Mouse (Mus musculus): ENCODE results near the gene Amy2a4.
"Not testable (repeated sequence)": the region's sequence is repeated elsewhere in the genome, so short reads cannot be mapped to it uniquely, and the experiment has no call there.

DNA sequence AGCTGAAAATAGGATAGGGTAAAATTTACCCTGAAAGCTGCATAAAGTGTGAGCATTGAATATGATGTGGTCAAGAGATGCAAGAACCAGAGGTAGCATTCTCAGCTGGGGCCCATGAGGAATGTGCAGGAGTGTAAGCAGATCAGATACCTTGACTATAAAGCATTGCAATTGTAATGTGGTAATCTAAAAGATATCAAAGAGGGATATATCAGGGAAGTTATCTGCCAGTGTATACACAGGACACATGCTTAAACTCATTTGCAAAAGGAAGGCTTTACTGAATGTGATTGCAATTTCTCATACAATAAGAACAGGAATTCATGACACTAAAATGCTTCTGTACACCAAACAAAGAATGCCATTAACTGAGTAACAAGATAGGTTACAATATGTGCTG lies 11.7 kb downstream of the Amy2a4 start:
- TF ChIP-seq CTCF (IDR thresholded peaks at IDR 0.05; ENCODE audit: borderline replicate concordance, control insufficient read depth, extremely low read depth, insufficient read depth, low read length, poor library complexity); POLR2A (IDR thresholded peaks at IDR 0.05; ENCODE audit: control insufficient read depth, extremely low read depth, insufficient read depth, low read length, poor library complexity): not testable (repeated sequence)
